Mouse (Mus musculus) cerebellum, postnatal 25 days (tissue): Measurements from ENCODE around the gene Mamstr.
A peak's percentile ranks its signal among the peaks of the same experiment; 100 is the strongest.

Experiments
- DNase-seq, 2 experiments: peaks; one replicate each; pipeline ENCODE4 v3.0.0; 2021; ENCODE audit warnings: mixed read lengths in 2 of 2

The Mamstr gene

DNA sequence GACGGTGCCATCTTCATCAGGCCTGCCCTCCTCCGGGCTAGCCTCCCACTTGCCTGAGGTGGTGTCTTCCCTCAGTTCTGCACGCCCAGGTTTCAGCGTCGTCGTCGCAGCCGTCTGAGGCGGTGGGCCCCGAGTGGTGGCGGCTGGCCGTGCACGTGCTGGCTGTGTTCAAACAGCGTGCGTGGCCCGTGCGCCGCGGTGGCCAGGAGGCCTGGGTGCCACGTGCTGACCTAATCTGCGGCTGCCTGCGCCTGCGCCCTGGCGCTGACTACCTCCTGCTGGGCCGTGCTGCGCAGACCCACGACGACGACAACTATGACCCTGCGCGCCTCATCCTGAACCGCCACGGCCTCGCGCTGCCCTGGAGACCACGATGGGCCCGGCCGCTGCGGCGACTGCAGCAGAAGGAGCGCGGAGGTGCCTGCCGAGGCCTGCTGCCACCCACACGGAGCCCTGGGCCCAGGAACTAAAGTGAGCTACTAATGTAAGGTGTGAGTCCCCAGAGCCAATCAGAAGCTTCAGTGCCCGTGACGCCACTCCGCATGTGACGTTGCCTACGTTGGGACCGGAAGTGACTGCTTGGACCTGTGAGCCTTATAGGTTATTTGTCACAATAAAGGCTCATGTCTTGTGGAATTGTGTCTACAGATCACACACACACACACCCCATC is 54.3 kb downstream of the Mamstr start, which contains the start of gene Sec1:
Gene Sec1 (minus strand): TSS at position 482 of the 671 bp plus-strand sequence.
- DNase-seq = peak in 1 of 2 experiments; percentile 20

DNA sequence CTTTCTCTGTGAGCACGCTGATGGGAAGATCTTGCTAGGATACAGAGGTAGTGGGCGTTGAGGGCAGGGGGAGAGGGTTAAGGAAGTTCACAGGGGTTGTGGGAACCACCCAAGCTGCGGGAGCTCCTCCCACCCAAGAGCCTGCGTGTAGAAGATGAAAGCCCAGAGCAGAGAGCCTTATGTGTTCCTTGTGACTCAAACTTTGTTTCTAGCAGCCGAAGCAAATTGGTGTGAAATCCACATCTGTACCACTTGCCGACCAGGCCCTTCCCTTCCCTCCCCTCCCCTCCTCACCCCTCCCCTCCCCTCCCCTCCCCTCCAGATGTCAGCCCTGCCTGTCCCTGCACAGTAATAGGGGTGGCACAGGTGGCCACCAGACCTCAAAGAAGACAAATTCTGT is 55.3 kb downstream of the Mamstr start:
- DNase-seq = no peak
